18 mouse cellular contexts compared by ENCODE assay signal in the genomic region with DNA sequence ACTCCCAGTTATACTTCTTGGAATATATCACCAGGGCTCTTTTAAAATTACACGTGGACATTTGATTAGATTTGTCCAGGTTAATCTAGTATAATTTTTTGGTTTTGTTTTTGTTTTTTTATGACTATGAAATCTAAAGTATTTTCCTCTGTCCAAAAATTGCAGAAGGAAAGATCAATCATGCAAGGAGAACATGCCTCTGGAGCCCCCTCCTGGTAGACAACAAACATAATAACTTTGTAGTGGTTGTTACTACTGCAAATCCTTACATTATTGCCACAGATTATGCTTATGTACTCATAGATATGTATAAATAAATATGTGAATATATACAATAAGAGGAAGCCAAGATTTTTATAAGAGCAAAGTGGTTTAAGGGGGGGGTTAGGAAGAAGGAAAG.
A peak's percentile ranks its signal among the peaks of the same experiment; 100 is the strongest.
DNase-seq lines count a peak whose midpoint lies in the region; ATAC-seq and TF ChIP-seq lines count a peak whose summit lies in the region.
"Had no signal": no experiment of that assay in that cellular context is flagged by ENCODE, and none has a peak within 500 bp of the region (broad histone marks: within the 10 kb centered on the region; RNA-seq: fewer than 3 reads in every experiment).

No protein-coding gene starts in this region.

- H3K4me1 ChIP-seq in kidney, adult 2 months (ENCODE audit: control insufficient read depth, insufficient read depth, low read length), result no peaks in the 10 kb centered on the region
- no peaks in the 10 kb centered on the region for H3K4me1 ChIP-seq in kidney, embryonic 14.5 days (ENCODE audit: control insufficient read depth, insufficient read depth, low read length)
- H3K4me1 ChIP-seq in embryonic facial prominence, embryonic 14.5 days (ENCODE audit: control insufficient read depth, insufficient read depth, low read length), result no peaks in the 10 kb centered on the region
- H3K4me1 ChIP-seq: heart, embryonic 10.5 days; hindbrain, embryonic 12.5 days; neural tube, embryonic 15.5 days; stomach, embryonic 15.5 days had no signal

- TF ChIP-seq CTCF in kidney, adult 2 months (conservative IDR thresholded peaks at IDR 0.05; ENCODE audit: insufficient read depth, insufficient read length, low read depth, low read length), result no peak

- no peak overlapping the region for H3K27ac ChIP-seq in kidney, adult 2 months (ENCODE audit: insufficient read depth, low read depth, low read length)
- H3K27ac ChIP-seq in kidney, embryonic 14.5 days (ENCODE audit: low read depth, low read length), result no peak overlapping the region
- no peak overlapping the region for H3K27ac ChIP-seq in embryonic facial prominence, embryonic 14.5 days (replicated peaks; ENCODE audit: low read depth, low read length)
- H3K27ac ChIP-seq: heart, embryonic 10.5 days; hindbrain, embryonic 12.5 days; neural tube, embryonic 15.5 days; stomach, embryonic 15.5 days had no signal

- no peaks in the 10 kb centered on the region for H3K9me3 ChIP-seq in kidney, embryonic 14.5 days (ENCODE audit: control insufficient read depth, low read length)
- H3K9me3 ChIP-seq in embryonic facial prominence, embryonic 14.5 days (ENCODE audit: control insufficient read depth, low read length), result no peaks in the 10 kb centered on the region
- H3K9me3 ChIP-seq: heart, embryonic 10.5 days; hindbrain, embryonic 12.5 days; neural tube, embryonic 15.5 days; stomach, embryonic 15.5 days had no signal

- ATAC-seq in kidney, embryonic 14.5 days (ENCODE audit: low FRiP score, low TSS enrichment), result no peak
- ATAC-seq in embryonic facial prominence, embryonic 14.5 days (ENCODE audit: low read depth), result no peak
- ATAC-seq in megakaryocyte progenitor cell, adult 5-6 weeks (replicated peaks; ENCODE audit: poor library complexity), result no peak
- ATAC-seq: lung, postnatal 0 days; midbrain, embryonic 16.5 days had no signal

- H3K9ac ChIP-seq in kidney, embryonic 14.5 days (ENCODE audit: low read depth, low read length), result no peak overlapping the region
- H3K9ac ChIP-seq in embryonic facial prominence, embryonic 14.5 days (ENCODE audit: low read depth, low read length), result no peak overlapping the region
- H3K9ac ChIP-seq: hindbrain, embryonic 12.5 days; neural tube, embryonic 15.5 days; stomach, embryonic 15.5 days had no signal

- peak; percentile 2 for DNase-seq in embryo, embryonic 10.5 days (ENCODE audit: low spot score)
- DNase-seq in embryo, embryonic 10 days (ENCODE audit: low spot score), result no peak
- peak; percentile 2 for DNase-seq in kidney, adult 2 months
- DNase-seq in lung, postnatal 14 days, result peak; percentile 1
- DNase-seq in lung, postnatal 25 days (ENCODE audit: low spot score), result no peak
- DNase-seq in embryonic facial prominence, embryonic 14.5 days (ENCODE audit: low spot score), result peak; percentile 23
- DNase-seq: cerebellum, adult 8-10 months; layer of hippocampus, adult 9-11 months; thymus, postnatal 4 days had no signal

- no peaks in the 10 kb centered on the region for H3K36me3 ChIP-seq in kidney, adult 2 months (ENCODE audit: control insufficient read depth, insufficient read depth, low read length)
- H3K36me3 ChIP-seq in kidney, embryonic 14.5 days (ENCODE audit: control insufficient read depth, insufficient read depth, low read length), result no peaks in the 10 kb centered on the region
- no peaks in the 10 kb centered on the region for H3K36me3 ChIP-seq in embryonic facial prominence, embryonic 14.5 days (ENCODE audit: control insufficient read depth, insufficient read depth, low read length)
- H3K36me3 ChIP-seq: heart, embryonic 10.5 days; hindbrain, embryonic 12.5 days; neural tube, embryonic 15.5 days; stomach, embryonic 15.5 days had no signal

- no peak overlapping the region for H3K4me3 ChIP-seq in kidney, adult 2 months (ENCODE audit: insufficient read depth, low read depth, low read length)
- H3K4me3 ChIP-seq in kidney, embryonic 14.5 days (ENCODE audit: low read length), result no peak overlapping the region
- H3K4me3 ChIP-seq in embryonic facial prominence, embryonic 14.5 days (ENCODE audit: low read depth, low read length), result no peak overlapping the region
- H3K4me3 ChIP-seq: erythroblast, embryonic 14.5 days; heart, embryonic 10.5 days; hindbrain, embryonic 12.5 days; neural tube, embryonic 15.5 days; stomach, embryonic 15.5 days had no signal

- no peaks in the 10 kb centered on the region for H3K27me3 ChIP-seq in kidney, adult 2 months (replicated peaks; ENCODE audit: control insufficient read depth, insufficient read depth, low read length)
- H3K27me3 ChIP-seq in kidney, embryonic 14.5 days (ENCODE audit: control insufficient read depth, insufficient read depth, low read length), result no peaks in the 10 kb centered on the region
- no peaks in the 10 kb centered on the region for H3K27me3 ChIP-seq in embryonic facial prominence, embryonic 14.5 days (replicated peaks; ENCODE audit: control insufficient read depth, insufficient read depth, low read length)
- H3K27me3 ChIP-seq: hindbrain, embryonic 12.5 days; neural tube, embryonic 15.5 days; stomach, embryonic 15.5 days had no signal

- 38% methylated on average over 1 of the region's 1 CpGs for WGBS in kidney, adult 2 months
- WGBS in kidney, embryonic 14.5 days, result 43% methylated on average over 1 of the region's 1 CpGs
- WGBS in embryonic facial prominence, embryonic 14.5 days, result 31% methylated on average over 1 of the region's 1 CpGs

- TF ChIP-seq POLR2A in kidney, adult 2 months (IDR thresholded peaks at IDR 0.05; ENCODE audit: low read depth, low read length), result no peak

- H3K4me2 ChIP-seq in kidney, embryonic 14.5 days (replicated peaks; ENCODE audit: low read depth, low read length), result no peak overlapping the region
- no peak overlapping the region for H3K4me2 ChIP-seq in embryonic facial prominence, embryonic 14.5 days (ENCODE audit: low read depth, low read length)
- H3K4me2 ChIP-seq: hindbrain, embryonic 12.5 days; neural tube, embryonic 15.5 days; stomach, embryonic 15.5 days had no signal

Comparison
In these comparisons a context has a peak if more than half of its experiments do, and no peak if none do; other contexts are left out.
1. DNase-seq: peak in embryo, embryonic 10.5 days (single experiment), kidney, adult 2 months (single experiment), lung, postnatal 14 days (single experiment) and embryonic facial prominence, embryonic 14.5 days (single experiment); none in embryo, embryonic 10 days (single experiment) and lung, postnatal 25 days (single experiment).